Mouse (Mus musculus) urinary bladder, postnatal 14 days (tissue): ENCODE data around the gene 4930432M17Rik.
A peak's percentile ranks its signal among the peaks of the same experiment; 100 is the strongest.

Source experiments
- DNase-seq: peaks from one replicate; pipeline ENCODE4 v3.0.0; 2021; ENCODE audit warnings: low spot score

4930432M17Rik gene

DNA sequence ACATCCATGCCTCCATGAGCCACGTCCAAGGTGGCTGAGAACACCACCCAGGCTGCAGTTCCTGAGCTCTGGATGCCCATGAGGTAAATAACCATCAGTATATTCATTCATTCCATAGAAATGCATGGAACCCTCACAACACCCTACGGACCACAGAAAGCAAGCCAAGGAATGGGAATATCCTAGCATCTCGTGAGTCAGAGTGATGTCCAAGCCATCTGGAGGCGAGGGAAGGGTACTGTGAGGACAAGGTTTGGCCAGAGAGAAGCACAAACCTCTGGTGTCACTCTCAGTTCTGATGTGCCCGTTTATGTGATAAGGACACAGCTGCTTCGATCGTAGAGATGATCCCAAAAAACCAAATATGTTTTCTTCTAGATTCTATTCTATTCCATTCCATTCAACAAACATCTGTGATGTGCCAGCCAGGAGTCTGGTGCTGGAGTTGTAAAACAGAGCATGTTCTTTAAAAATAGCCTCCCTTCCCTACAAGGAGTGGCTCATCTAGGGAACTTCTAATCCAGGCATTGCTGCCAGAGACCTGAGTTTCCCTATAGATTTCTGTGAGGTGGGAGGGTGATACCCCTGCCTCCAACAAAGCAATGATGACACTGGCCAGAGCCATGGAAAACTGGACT lies 40.5 kb downstream of the 4930432M17Rik start:
- DNase-seq = no peak

GRCm38 (mm10) chr3:121712222-121712621 lies 41.7 kb downstream of the 4930432M17Rik start:
- DNase-seq = no peak

- peak; percentile 64 for DNase-seq
Observed at GRCm38 (mm10) chr3:121713151-121713701, 42.7 kb downstream of the 4930432M17Rik start.

DNA sequence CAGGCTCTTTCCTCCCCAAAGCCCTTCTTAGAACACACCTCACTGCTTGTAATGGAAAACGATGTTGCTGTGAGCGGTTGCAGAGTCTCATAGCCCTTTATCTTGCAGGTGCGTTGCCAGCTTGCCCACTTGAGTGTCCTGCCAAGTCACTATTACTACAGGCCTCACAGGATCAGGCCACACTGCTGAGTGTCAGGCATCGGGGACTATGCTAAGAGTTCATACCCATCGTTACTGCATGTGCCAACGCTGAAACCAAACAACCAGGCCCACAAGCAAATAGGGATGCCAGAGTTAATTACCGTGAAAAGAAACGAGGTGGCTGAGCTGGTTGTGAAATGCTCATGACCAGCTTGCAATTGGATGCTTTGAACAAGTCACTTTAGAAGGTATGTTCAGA lies 43.3 kb downstream of the 4930432M17Rik start:
- no peak for DNase-seq

- no peak for DNase-seq
Observed at GRCm38 (mm10) chr3:121714461-121714860, 43.9 kb downstream of the 4930432M17Rik start.

GRCm38 (mm10) chr3:121715336-121715735 lies 44.8 kb downstream of the 4930432M17Rik start:
- DNase-seq = no peak

- no peak for DNase-seq
Observed at GRCm38 (mm10) chr3:121715741-121716459, 45.3 kb downstream of the 4930432M17Rik start.

- no peak for DNase-seq
Observed at GRCm38 (mm10) chr3:121716480-121716879, 45.9 kb downstream of the 4930432M17Rik start.

DNA sequence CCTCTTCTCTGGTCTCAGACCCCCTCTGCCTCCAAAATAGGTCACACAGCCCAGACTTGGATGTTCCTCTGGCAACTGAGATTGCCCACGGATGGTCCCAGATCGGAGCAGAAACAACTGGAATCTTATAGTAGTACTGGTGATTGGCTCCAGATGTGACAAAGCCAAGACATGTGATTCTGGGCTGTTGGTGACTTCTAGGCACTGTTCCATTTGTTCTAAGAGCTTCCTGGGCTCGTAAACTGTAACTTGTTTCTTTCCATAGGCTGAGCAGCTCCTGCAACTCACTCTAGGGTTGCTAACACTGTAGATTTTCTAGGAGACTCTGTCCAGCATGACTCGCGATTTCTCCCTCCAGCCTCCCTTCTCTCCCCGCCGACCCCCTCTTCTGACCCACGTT lies 48.1 kb downstream of the 4930432M17Rik start:
- no peak for DNase-seq

- no peak for DNase-seq
Observed at GRCm38 (mm10) chr3:121719701-121720100, 49.1 kb downstream of the 4930432M17Rik start.

DNA sequence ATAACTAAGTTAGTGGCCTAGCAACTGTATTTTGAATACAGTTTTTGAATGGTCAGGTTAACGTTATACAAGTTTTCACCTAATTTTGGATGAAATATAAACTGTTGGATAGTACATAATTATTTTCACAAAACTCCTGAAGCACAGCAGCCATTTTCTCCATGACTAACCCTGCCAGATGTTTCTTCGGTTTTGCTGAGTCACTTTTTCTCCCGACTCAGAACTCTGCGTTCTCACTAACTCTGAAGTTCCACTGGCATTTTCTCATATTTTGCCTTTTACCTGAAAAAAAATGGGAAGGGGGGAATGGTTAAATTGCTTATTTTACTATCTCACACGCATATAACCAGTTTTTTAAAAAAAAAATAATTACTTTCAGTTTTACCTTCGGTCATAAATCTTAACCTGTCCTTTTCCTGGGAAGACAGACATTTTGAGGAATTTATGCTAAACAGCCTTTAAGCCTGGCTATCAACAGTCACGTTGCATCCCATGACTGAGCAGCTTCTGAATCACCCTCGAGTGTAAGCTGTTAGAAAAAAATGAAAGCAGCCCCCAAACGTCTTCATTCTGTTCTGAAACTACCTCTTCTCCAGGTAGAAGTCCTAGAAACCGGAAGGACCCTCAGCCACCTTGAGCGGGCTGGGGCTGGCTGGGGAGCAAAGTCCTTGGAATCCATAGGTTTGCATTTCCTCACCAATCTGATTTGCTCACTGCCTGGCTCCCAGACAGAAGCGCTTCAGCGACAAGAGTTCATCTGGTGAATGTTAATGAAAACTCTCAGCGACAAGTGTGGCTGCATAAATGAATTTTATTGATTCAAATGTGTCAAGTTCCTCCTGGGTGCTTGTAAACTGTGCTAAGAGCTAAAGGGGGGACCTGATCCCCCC lies 50.5 kb downstream of the 4930432M17Rik start:
- DNase-seq = no peak

DNA sequence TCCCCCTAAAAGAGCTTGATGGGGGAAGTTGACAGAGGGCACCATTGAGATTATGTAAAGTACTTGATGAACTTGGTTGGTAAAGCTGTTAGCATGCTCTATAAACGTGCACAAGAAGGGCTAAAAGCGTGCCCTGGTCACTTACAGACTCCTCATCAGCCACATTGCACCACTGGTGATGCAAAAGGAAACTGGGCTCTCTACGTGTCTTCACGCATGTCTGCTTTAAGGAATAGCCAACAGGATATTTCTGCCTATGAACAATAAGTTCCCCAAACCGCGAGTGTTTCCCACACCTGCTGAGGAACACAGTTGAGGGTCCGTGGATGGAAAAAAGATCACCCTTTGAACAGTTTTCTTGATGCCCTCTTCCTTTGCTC lies 51.1 kb downstream of the 4930432M17Rik start:
- DNase-seq = no peak

GRCm38 (mm10) chr3:121722971-121723844 lies 52.6 kb downstream of the 4930432M17Rik start, which contains the start of gene F3:
Gene F3 (plus strand): TSS chr3:121723537.
- peak; percentile 87 for DNase-seq

- DNase-seq = no peak
Observed at GRCm38 (mm10) chr3:121723968-121724524, 53.5 kb downstream of the 4930432M17Rik start.

- no peak for DNase-seq
Observed at GRCm38 (mm10) chr3:121724553-121724952, 54.0 kb downstream of the 4930432M17Rik start.

- no peak for DNase-seq
Observed at GRCm38 (mm10) chr3:121725651-121726050, 55.1 kb downstream of the 4930432M17Rik start.

GRCm38 (mm10) chr3:121729678-121730077 lies 59.1 kb downstream of the 4930432M17Rik start:
- DNase-seq = no peak
